Mouse (Mus musculus) heart, postnatal 0 days (tissue): ENCODE data around the gene Dzip1. TPM values are rescaled to one million over a fixed set of nuclear protein-coding genes. Genes with fewer than 3 reads are reported as not detected.

Experiments
- ATAC-seq: fragments of 200-750 bp; cut with Nextera tagmentation; 2 replicates; pipeline ENCODE4 v1.8.0; 2017; ENCODE audit warnings: low read depth, moderate number of reproducible peaks, moderate library complexity; ENCODE audit not compliant: insufficient read depth
- DNase-seq: peaks from one replicate; pipeline ENCODE4 v3.0.0-alpha.2; 2016; ENCODE audit warnings: low spot score
- H3K27ac ChIP-seq: fragments of 300-500 bp; sonication (generic); 2 replicates; pipeline ENCODE4 v1.5.1; 2014; ENCODE audit warnings: low read depth, mild to moderate bottlenecking
- H3K27me3 ChIP-seq: fragments of 300-500 bp; sonication (generic); 2 replicates; pipeline ENCODE4 v1.6.1; 2014; ENCODE audit warnings: low read length, mixed read lengths; ENCODE audit not compliant: control insufficient read depth, insufficient read depth
- H3K36me3 ChIP-seq: fragments of 300-500 bp; sonication (generic); replicated peaks from 2 replicates; pipeline ENCODE4 v1.6.1; 2014; ENCODE audit warnings: low read length, mixed read lengths; ENCODE audit not compliant: control insufficient read depth, insufficient read depth
- H3K4me1 ChIP-seq: fragments of 300-500 bp; sonication (generic); 2 replicates; pipeline ENCODE4 v1.6.1; 2014; ENCODE audit warnings: antibody characterized with exemption; ENCODE audit not compliant: control insufficient read depth, insufficient read depth
- H3K4me2 ChIP-seq: fragments of 300-500 bp; sonication (generic); 2 replicates; pipeline ENCODE4 v1.6.1; 2014; ENCODE audit warnings: low read depth, mild to moderate bottlenecking, low read length, moderate library complexity
- H3K4me3 ChIP-seq: fragments of 300-500 bp; sonication (generic); 2 replicates; pipeline ENCODE4 v1.5.1; 2014; ENCODE audit warnings: low read depth, low read length
- H3K9ac ChIP-seq: fragments of 300-500 bp; sonication (generic); replicated peaks from 2 replicates; pipeline ENCODE4 v1.6.1; 2014; ENCODE audit warnings: low read depth, low read length, mixed read lengths
- H3K9me3 ChIP-seq: fragments of 300-500 bp; sonication (generic); replicated peaks from 2 replicates; pipeline ENCODE4 v1.6.1; 2016; ENCODE audit warnings: low read length; ENCODE audit not compliant: control insufficient read depth
- CTCF ChIP-seq: IDR thresholded peaks from 2 replicates; pipeline ENCODE4 v1.5.1; 2016; ENCODE audit warnings: antibody characterized with exemption, control low read depth, low read depth
- EP300 ChIP-seq: IDR thresholded peaks from 2 replicates; pipeline ENCODE4 v1.6.1; 2016; ENCODE audit warnings: antibody characterized with exemption, low read depth
- WGBS: fragments of 180-500 bp; shearing (Covaris S2); extraction: QIAGEN DNeasy Blood & Tissue Kit; methylation state at CpG from one replicate; pipeline ENCODE4 v1.1.7; 2014; 5-methylcytosine and 5-hydroxymethylcytosine counted together
- polyA plus RNA-seq: library from polyadenylated mRNA; unstranded; fragments of >200 nt; fragmentation: Nextera tagmentation; extraction: Ambion mirVana; gene quantifications from 2 replicates; pipeline ENCODE4 v1.2.1, GENCODE M21; 2015
- total RNA-seq: library from RNA; depleted of rRNA; stranded (reverse); fragments of >200 nt; gene quantifications from 2 replicates; pipeline ENCODE4 v1.2.3, GENCODE M21; 2014; ENCODE audit warnings: low replicate concordance

Gene Dzip1
- total and polyA plus RNA-seq, 2 experiments from 2014 or later, result 1.2 to 3.4 TPM

DNA sequence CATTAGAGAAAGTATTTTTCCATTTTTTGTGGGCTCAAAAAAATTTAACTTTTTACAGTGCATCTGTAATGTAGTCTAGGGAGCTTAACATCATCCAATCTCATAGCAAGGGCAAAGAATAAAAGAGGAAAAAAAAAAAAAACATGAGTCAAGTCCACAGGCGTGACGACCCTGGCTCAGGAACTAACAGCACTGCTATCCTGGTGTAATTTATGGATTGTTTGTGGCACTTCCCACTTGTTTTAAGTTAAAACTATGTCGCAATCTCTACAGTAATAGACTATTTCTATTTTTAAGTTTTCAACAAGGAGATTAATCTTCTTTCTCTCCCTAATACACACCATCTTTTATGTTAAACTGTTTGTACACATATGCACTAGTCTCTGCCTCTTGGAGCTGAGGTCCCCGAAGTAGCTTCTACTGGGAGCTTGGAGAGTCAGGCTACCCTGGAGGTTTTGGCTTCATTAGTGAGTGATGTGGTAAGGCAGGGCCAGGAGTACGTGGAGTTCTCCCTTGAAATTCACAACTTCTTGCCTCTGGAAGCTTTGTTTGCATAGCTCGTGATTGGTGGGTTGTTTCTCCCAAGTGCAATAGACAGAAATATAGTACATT lies 73.7 kb downstream of the Dzip1 start:
- ATAC-seq (no peak), DNase-seq (no peak)
- 63% methylated on average over 6 of the region's 6 CpGs for WGBS
- Histone ChIP-seq H3K9ac (no peak overlapping the region), H3K27ac (no peak overlapping the region), H3K27me3 (peaks cover 18% of the 10 kb centered on the region), H3K4me1 (peaks cover 9% of the 10 kb centered on the region), H3K4me2 (no peak overlapping the region), H3K9me3 (no peaks in the 10 kb centered on the region), H3K4me3 (no peak overlapping the region), H3K36me3 (no peaks in the 10 kb centered on the region)
- TF ChIP-seq EP300 (no peak), CTCF (no peak)

DNA sequence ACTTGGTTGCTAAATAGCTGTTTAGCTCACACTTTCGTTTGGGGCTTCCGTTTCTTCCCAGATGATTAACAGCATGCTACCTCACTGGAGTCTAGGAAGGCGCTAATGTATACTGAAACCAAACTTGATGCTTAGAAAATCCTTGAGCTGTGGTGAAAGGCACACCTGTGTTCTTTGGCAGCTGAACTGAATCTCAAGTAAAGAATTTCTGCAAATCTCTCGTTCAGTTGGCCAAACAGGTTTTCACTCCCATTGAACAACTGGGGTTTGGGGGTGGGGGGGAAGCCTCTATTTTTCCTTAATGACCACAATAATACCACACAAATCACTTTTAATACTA lies 74.6 kb downstream of the Dzip1 start:
- no peaks in the 10 kb centered on the region for H3K36me3 ChIP-seq
- H3K9ac ChIP-seq, result no peak overlapping the region
- DNase-seq, result no peak
- H3K4me2 ChIP-seq, result no peak overlapping the region
- 58% methylated on average over 4 of the region's 4 CpGs for WGBS
- no peak for TF ChIP-seq CTCF
- no peak for TF ChIP-seq EP300
- no peak overlapping the region for H3K27ac ChIP-seq
- no peak overlapping the region for H3K4me3 ChIP-seq
- H3K9me3 ChIP-seq, result no peaks in the 10 kb centered on the region
- no peak for ATAC-seq
- peaks cover 9% of the 10 kb centered on the region for H3K4me1 ChIP-seq
- H3K27me3 ChIP-seq, result peaks cover 11% of the 10 kb centered on the region

DNA sequence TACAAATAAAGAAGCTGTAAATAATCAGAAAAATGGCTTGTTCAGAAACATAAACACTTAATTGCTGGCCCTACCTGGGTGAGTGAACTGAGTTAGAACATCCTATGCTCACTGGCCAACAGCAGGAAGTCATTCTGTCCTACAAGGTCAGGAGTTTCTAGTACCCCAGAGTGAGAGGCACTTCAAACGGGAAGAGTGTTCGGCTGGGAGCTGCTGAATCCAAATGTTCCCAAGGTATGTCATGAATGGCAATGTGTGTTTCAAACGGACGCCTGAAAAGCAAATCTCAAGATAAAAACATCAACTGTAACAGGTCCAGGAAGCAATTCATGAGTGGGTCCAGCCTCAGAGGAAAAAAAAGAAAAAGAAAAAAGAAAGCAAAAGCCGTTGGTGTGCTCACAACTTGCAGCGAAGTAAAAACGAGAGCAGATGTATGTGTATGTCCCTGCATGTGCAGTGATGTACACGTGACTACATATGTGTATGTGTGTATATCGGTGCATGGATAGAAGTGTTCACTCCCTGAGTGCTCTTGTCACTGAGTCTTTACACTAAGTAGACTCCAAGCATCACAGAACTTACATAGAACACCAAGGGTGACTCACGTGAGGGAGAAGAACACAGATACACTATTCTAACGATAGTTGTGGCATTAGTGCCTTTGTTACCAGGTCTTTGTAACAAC lies 75.1 kb downstream of the Dzip1 start:
- DNase-seq, result no peak
- Histone ChIP-seq H3K4me3 (no peak overlapping the region), H3K9ac (no peak overlapping the region), H3K4me1 (peaks cover 6% of the 10 kb centered on the region), H3K27ac (no peak overlapping the region), H3K36me3 (no peaks in the 10 kb centered on the region), H3K9me3 (no peaks in the 10 kb centered on the region), H3K4me2 (no peak overlapping the region), H3K27me3 (peaks cover 6% of the 10 kb centered on the region)
- WGBS, result 59% methylated on average over 11 of the region's 11 CpGs
- no peak for ATAC-seq
- TF ChIP-seq EP300, result no peak
- no peak for TF ChIP-seq CTCF

DNA sequence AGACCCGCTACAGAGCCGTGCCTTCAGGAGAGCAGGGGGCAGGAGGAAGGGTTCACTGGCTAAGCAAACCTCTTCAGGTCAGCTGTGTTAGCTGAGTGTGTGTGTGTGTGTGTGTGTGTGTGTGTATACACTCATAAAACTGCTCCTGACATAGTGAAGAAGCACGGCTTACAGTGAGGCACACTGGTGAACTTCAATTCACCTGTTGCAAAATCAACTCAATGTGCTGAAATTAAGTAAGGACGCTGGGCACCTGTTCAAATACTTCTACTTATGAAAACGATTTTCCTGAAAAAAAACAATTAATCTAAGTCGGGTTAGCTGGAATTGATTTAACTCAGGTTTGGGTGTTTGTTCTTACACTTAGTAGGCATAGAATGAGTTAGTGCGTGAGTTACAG lies 77.1 kb downstream of the Dzip1 start:
- WGBS, result 73% methylated on average over 7 of the region's 7 CpGs
- no peaks in the 10 kb centered on the region for H3K4me1 ChIP-seq
- TF ChIP-seq EP300 (no peak), CTCF (no peak)
- ATAC-seq, result no peak
- H3K4me2 ChIP-seq, result no peak overlapping the region
- no peak overlapping the region for H3K27ac ChIP-seq
- H3K9ac ChIP-seq, result no peak overlapping the region
- H3K27me3 ChIP-seq, result no peaks in the 10 kb centered on the region
- DNase-seq, result no peak
- H3K36me3 ChIP-seq, result no peaks in the 10 kb centered on the region
- no peaks in the 10 kb centered on the region for H3K9me3 ChIP-seq
- no peak overlapping the region for H3K4me3 ChIP-seq

DNA sequence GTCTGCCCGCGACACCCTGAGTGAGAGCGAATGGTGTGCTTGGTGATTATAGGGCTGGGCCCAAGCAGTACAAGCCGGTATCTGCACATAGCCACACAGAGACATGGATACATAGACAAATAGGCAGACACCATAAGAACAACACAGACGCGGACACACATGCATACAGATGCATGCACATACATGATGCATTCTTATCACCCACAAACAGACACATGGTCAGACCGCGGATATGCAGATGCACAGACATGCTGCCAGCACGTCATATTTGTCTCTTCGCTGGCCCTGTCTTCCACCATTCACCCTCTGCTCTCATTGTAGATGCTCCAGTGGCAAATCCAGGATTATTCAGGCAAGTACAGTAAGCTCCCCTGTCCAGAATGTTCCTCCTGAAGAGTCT lies 78.4 kb downstream of the Dzip1 start:
- no peak for ATAC-seq
- TF ChIP-seq CTCF (no peak), EP300 (no peak)
- no peaks in the 10 kb centered on the region for H3K4me1 ChIP-seq
- no peak overlapping the region for H3K9ac ChIP-seq
- no peaks in the 10 kb centered on the region for H3K27me3 ChIP-seq
- 89% methylated on average over 10 of the region's 10 CpGs for WGBS
- H3K9me3 ChIP-seq, result no peaks in the 10 kb centered on the region
- no peaks in the 10 kb centered on the region for H3K36me3 ChIP-seq
- no peak overlapping the region for H3K4me3 ChIP-seq
- no peak overlapping the region for H3K27ac ChIP-seq
- no peak overlapping the region for H3K4me2 ChIP-seq
- DNase-seq, result no peak

DNA sequence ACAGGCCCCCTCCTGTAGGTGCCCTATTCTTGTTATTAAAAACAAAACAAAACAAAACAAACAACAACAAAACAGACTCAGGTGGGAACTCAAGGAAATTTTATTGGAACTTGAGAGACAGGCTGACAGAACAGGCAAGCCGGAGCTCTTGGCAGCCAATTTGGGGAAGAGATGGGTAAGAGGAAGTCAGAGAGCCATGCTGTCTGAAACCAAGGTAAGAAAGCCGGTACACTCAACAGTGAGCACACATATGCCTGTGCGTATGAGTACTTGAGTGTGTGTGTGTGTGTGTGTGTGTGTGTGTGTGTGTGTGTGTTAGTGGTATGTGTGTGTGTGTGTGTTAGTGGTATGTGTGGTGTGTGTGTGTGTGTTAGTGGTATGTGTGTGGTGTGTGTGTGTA lies 82.9 kb downstream of the Dzip1 start:
- DNase-seq (no peak), ATAC-seq (no peak)
- no peaks in the 10 kb centered on the region for H3K36me3 ChIP-seq
- no peak for TF ChIP-seq EP300
- no peak for TF ChIP-seq CTCF
- no peak overlapping the region for H3K4me3 ChIP-seq
- H3K9ac ChIP-seq, result no peak overlapping the region
- H3K4me1 ChIP-seq, result no peaks in the 10 kb centered on the region
- no peaks in the 10 kb centered on the region for H3K27me3 ChIP-seq
- no peaks in the 10 kb centered on the region for H3K9me3 ChIP-seq
- no peak overlapping the region for H3K27ac ChIP-seq
- H3K4me2 ChIP-seq, result no peak overlapping the region
- WGBS, result 75% methylated on average over 3 of the region's 3 CpGs
